Comparison of ENCODE assay signal across 15 mouse cellular contexts in the genomic region with DNA sequence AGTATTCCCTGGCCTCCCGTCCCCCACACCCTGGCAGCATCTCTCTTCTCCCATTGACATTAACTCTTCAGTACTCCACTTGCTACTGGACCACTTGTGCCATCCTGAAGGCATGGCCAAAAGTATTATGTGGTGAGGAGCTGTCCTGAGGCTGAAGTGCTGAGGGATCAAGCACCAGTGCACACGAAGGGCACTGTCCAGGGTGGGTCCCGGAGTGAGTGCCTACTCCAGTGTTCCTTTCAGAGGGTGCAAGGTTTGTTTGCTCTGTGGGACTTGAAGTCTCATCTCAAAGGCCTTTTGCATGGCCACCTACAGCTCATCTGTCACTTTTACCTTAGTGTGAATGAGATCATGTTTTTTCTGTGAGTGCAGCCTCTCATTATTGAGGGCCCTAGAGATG. TPM values are rescaled to one million over a fixed set of nuclear protein-coding genes. Genes with fewer than 3 reads are reported as not detected.
DNase-seq lines count a peak whose midpoint lies in the region; ATAC-seq lines count a peak whose summit lies in the region.
"Had no signal": no experiment of that assay in that cellular context is flagged by ENCODE, and none has a peak within 500 bp of the region (broad histone marks: within the 10 kb centered on the region; RNA-seq: fewer than 3 reads in every experiment).

No protein-coding gene starts in this region.

- ATAC-seq in hindbrain, embryonic 11.5 days (ENCODE audit: low FRiP score): peak; percentile 13; the same call in 1 of the 2 replicates
- ATAC-seq in midbrain, embryonic 15.5 days (replicated peaks): 0 out of 2 replicates have a peak, but pooled peaks have one; percentile 12
- ATAC-seq: intestine, embryonic 16.5 days had no signal

- H3K4me1 ChIP-seq in hindbrain, embryonic 11.5 days (replicated peaks; ENCODE audit: control insufficient read depth, insufficient read depth, low read length): peaks cover 5% of the 10 kb centered on the region
- H3K4me1 ChIP-seq in midbrain, embryonic 15.5 days: peaks cover 26% of the 10 kb centered on the region
- H3K4me1 ChIP-seq: heart, embryonic 15.5 days; liver, embryonic 13.5 days had no signal

- no peak overlapping the region for H3K4me3 ChIP-seq in hindbrain, embryonic 11.5 days (ENCODE audit: low read depth, low read length)
- H3K4me3 ChIP-seq in midbrain, embryonic 15.5 days: no peak overlapping the region
- H3K4me3 ChIP-seq: heart, embryonic 15.5 days; liver, embryonic 13.5 days had no signal

- 55% methylated on average over 3 of the region's 3 CpGs for WGBS in hindbrain, embryonic 11.5 days
- 75% methylated on average over 3 of the region's 3 CpGs for WGBS in midbrain, embryonic 15.5 days

- H3K9ac ChIP-seq in hindbrain, embryonic 11.5 days (ENCODE audit: low read depth, low read length): no peak overlapping the region
- no peak overlapping the region for H3K9ac ChIP-seq in midbrain, embryonic 15.5 days
- H3K9ac ChIP-seq: heart, embryonic 15.5 days; liver, embryonic 13.5 days had no signal

- H3K36me3 ChIP-seq in hindbrain, embryonic 11.5 days (ENCODE audit: control insufficient read depth, insufficient read depth, low read length): no peaks in the 10 kb centered on the region
- H3K36me3 ChIP-seq in midbrain, embryonic 15.5 days (replicated peaks): no peaks in the 10 kb centered on the region
- H3K36me3 ChIP-seq: heart, embryonic 15.5 days; liver, embryonic 13.5 days had no signal

- no peak overlapping the region for H3K27ac ChIP-seq in hindbrain, embryonic 11.5 days (ENCODE audit: low read depth, low read length)
- peak overlapping the region; percentile 77 for H3K27ac ChIP-seq in midbrain, embryonic 15.5 days
- H3K27ac ChIP-seq: heart, embryonic 15.5 days; liver, embryonic 13.5 days had no signal

- H3K27me3 ChIP-seq in hindbrain, embryonic 11.5 days (ENCODE audit: control insufficient read depth, insufficient read depth, low read length): no peaks in the 10 kb centered on the region
- H3K27me3 ChIP-seq in midbrain, embryonic 15.5 days (replicated peaks): no peaks in the 10 kb centered on the region
- H3K27me3 ChIP-seq: liver, embryonic 13.5 days had no signal

- H3K9me3 ChIP-seq in hindbrain, embryonic 11.5 days (ENCODE audit: control insufficient read depth, low read length): no peaks in the 10 kb centered on the region
- H3K9me3 ChIP-seq in midbrain, embryonic 15.5 days: no peaks in the 10 kb centered on the region
- H3K9me3 ChIP-seq: heart, embryonic 15.5 days; liver, embryonic 13.5 days had no signal

- H3K4me2 ChIP-seq in hindbrain, embryonic 11.5 days (replicated peaks; ENCODE audit: low read depth, low read length): no peak overlapping the region
- no peak overlapping the region for H3K4me2 ChIP-seq in midbrain, embryonic 15.5 days
- H3K4me2 ChIP-seq: heart, embryonic 15.5 days; liver, embryonic 13.5 days had no signal

- DNase-seq in NIH3T3 (ENCODE audit: low read depth): peak; percentile 48
- peak; percentile 23 for DNase-seq in embryo, embryonic 10.5 days (ENCODE audit: low spot score)
- no peak for DNase-seq in hindbrain, embryonic 11.5 days (ENCODE audit: low spot score)
- no peak for DNase-seq in adrenal gland, postnatal 25 days
- no peak for DNase-seq in adrenal gland, adult (ENCODE audit: inconsistent age in 2 of 2, low spot score in 1 of 2)
- DNase-seq in layer of hippocampus, postnatal 25 days (ENCODE audit: extremely low spot score in 1 of 2, low spot score in 1 of 2): no peak
- DNase-seq: adrenal gland, postnatal 36 days; gastrocnemius, postnatal 14 days; liver, embryonic 13.5 days had no signal

RNA-seq across cellular contexts. Expression of a gene that starts 31.4 kb away (rescaled TPM):
- polyA plus RNA-seq in hindbrain, embryonic 11.5 days (2014; fragmentation: Nextera tagmentation; extraction: Ambion mirVana): 21.1 and 21.6 TPM in 2 replicates
- 50.3 and 52.6 TPM in 2 replicates for polyA plus RNA-seq in midbrain, embryonic 15.5 days (2015; fragmentation: Nextera tagmentation; extraction: Ambion mirVana)
- total RNA-seq in adrenal gland, postnatal 25 days (2021): 28.9 and 37.9 TPM in 2 replicates
- 100 to 1,000 TPM; 138 to 142 TPM for total RNA-seq in layer of hippocampus, postnatal 25 days (2021)

RNA-seq across cellular contexts. Expression of a gene that starts 44.3 kb away (rescaled TPM):
- polyA plus RNA-seq in hindbrain, embryonic 11.5 days (2014; fragmentation: Nextera tagmentation; extraction: Ambion mirVana): not detected in 2 replicates
- polyA plus RNA-seq in midbrain, embryonic 15.5 days (2015; fragmentation: Nextera tagmentation; extraction: Ambion mirVana): not detected in 2 replicates
- not detected in 2 replicates for total RNA-seq in adrenal gland, postnatal 25 days (2021)
- not detected for total RNA-seq in layer of hippocampus, postnatal 25 days (2021)
- total RNA-seq: adrenal gland, postnatal 36 days; gastrocnemius, postnatal 14 days; left cerebral cortex, postnatal 36 days had no signal
- polyA plus RNA-seq: heart, embryonic 15.5 days; spleen, adult 2 months; urinary bladder, adult 2 months had no signal

Comparison
In these comparisons a context has a peak if more than half of its experiments do, and no peak if none do; other contexts are left out.
1. DNase-seq: peak in NIH3T3 (single experiment) and embryo, embryonic 10.5 days (single experiment); none in hindbrain, embryonic 11.5 days (single experiment), adrenal gland, postnatal 25 days (single experiment), adrenal gland, adult (0 of 2) and layer of hippocampus, postnatal 25 days (0 of 2).